Mouse (Mus musculus) 3T3-L1 (cell line): Measurements from ENCODE around the gene Rpl28.

Experiments used
- DNase-seq: peaks from one replicate; pipeline ENCODE4 v3.0.0-alpha.2; 2015; ENCODE audit warnings: low read depth, low spot score

The Rpl28 gene

GRCm38 (mm10) chr7:4792278-4793212 is at the start of gene Rpl28:
Rpl28 (plus strand) TSS chr7:4792874.
- peak; percentile 96 for DNase-seq

- DNase-seq, result no peak
Measured at GRCm38 (mm10) chr7:4743354-4743753, 49.3 kb upstream of the Rpl28 start.

GRCm38 (mm10) chr7:4744886-4745285 is 47.8 kb upstream of the Rpl28 start:
- DNase-seq, result no peak

GRCm38 (mm10) chr7:4746326-4746980 is 46.2 kb upstream of the Rpl28 start:
- DNase-seq, result no peak

GRCm38 (mm10) chr7:4747156-4747899 is 45.3 kb upstream of the Rpl28 start:
- DNase-seq, result no peak

GRCm38 (mm10) chr7:4748321-4748720 is 44.4 kb upstream of the Rpl28 start:
- DNase-seq, result no peak

GRCm38 (mm10) chr7:4749169-4749568 is 43.5 kb upstream of the Rpl28 start:
- DNase-seq, result no peak

- no peak for DNase-seq
Measured at GRCm38 (mm10) chr7:4751971-4752820, 40.5 kb upstream of the Rpl28 start.

GRCm38 (mm10) chr7:4752821-4753570 is 39.7 kb upstream of the Rpl28 start, which contains the start of gene Cox6b2:
Cox6b2 (minus strand) TSS chr7:4753094.
- no peak for DNase-seq

- no peak for DNase-seq
Measured at GRCm38 (mm10) chr7:4759670-4760069, 33.0 kb upstream of the Rpl28 start.

GRCm38 (mm10) chr7:4764946-4765710 is 27.5 kb upstream of the Rpl28 start:
- no peak for DNase-seq

GRCm38 (mm10) chr7:4771202-4771601 is 21.5 kb upstream of the Rpl28 start, which contains the start of gene Fam71e2:
Fam71e2 (minus strand) TSS chr7:4771302.
- DNase-seq, result no peak

- no peak for DNase-seq
Measured at GRCm38 (mm10) chr7:4776131-4776530, 16.5 kb upstream of the Rpl28 start.

- peak; percentile 53 for DNase-seq
Measured at GRCm38 (mm10) chr7:4776861-4777830, 15.5 kb upstream of the Rpl28 start.

- no peak for DNase-seq
Measured at GRCm38 (mm10) chr7:4777851-4778637, 14.6 kb upstream of the Rpl28 start.

GRCm38 (mm10) chr7:4779921-4780320 is 12.8 kb upstream of the Rpl28 start:
- no peak for DNase-seq

GRCm38 (mm10) chr7:4782130-4782529 is 10.5 kb upstream of the Rpl28 start:
- no peak for DNase-seq

- DNase-seq, result no peak
Measured at GRCm38 (mm10) chr7:4782759-4783158, 9.9 kb upstream of the Rpl28 start, which contains the start of the genes Il11 and Tmem190. Il11 (minus strand) TSS chr7:4782859. Tmem190 (plus strand) TSS chr7:4782937.
